Mouse (Mus musculus) limb, embryonic 10.5 days (tissue): ENCODE results near the gene Hmga1. TPM values are rescaled to one million over a fixed set of nuclear protein-coding genes. Genes with fewer than 3 reads are reported as not detected.

Experiments used
- DNase-seq: peaks from one replicate; pipeline ENCODE4 v3.0.0-alpha.2; 2017; ENCODE audit warnings: low spot score
- H3K27ac ChIP-seq: fragments of 300-500 bp; sonication (generic); 2 replicates; pipeline ENCODE4 v1.5.1; 2016; ENCODE audit warnings: mild to moderate bottlenecking
- H3K27me3 ChIP-seq: fragments of 300-500 bp; sonication (generic); 2 replicates; pipeline ENCODE4 v1.6.1; 2016; ENCODE audit warnings: low read depth, mild to moderate bottlenecking; ENCODE audit not compliant: poor library complexity, severe bottlenecking
- H3K36me3 ChIP-seq: fragments of 300-500 bp; sonication (generic); 2 replicates; pipeline ENCODE4 v1.6.1; 2016; ENCODE audit warnings: mild to moderate bottlenecking, moderate library complexity
- H3K4me1 ChIP-seq: fragments of 300-500 bp; sonication (generic); 2 replicates; pipeline ENCODE4 v1.6.1; 2016
- H3K4me3 ChIP-seq: fragments of 300-500 bp; sonication (generic); 2 replicates; pipeline ENCODE4 v1.5.1; 2016; ENCODE audit warnings: mild to moderate bottlenecking, moderate library complexity
- H3K9me3 ChIP-seq: fragments of 300-500 bp; sonication (generic); replicated peaks from 2 replicates; pipeline ENCODE4 v1.6.1; 2016; ENCODE audit warnings: mild to moderate bottlenecking
- WGBS: fragments of 180-500 bp; shearing (Covaris S2); methylation state at CpG from one replicate; pipeline ENCODE4 v1.1.7; 2016; 5-methylcytosine and 5-hydroxymethylcytosine counted together
- polyA plus RNA-seq: library from polyadenylated mRNA; unstranded; fragments of >200 nt; fragmentation: Nextera tagmentation; extraction: Ambion mirVana; gene quantifications from 2 replicates; pipeline ENCODE4 v1.2.1, GENCODE M21; 2016

The Hmga1 gene
- polyA plus RNA-seq, 1 experiment from 2014 or later = 904 TPM

- Histone ChIP-seq H3K27ac (no peak overlapping the region), H3K27me3 (no peaks in the 10 kb centered on the region), H3K36me3 (peaks cover 55% of the 10 kb centered on the region), H3K9me3 (no peaks in the 10 kb centered on the region), H3K4me3 (no peak overlapping the region), H3K4me1 (peaks cover 20% of the 10 kb centered on the region)
- no peak for DNase-seq
- WGBS = 84% methylated on average over 5 of the region's 5 CpGs
Observed at GRCm38 (mm10) chr17:27611994-27612393, 55.7 kb downstream of the Hmga1 start.

- DNase-seq = no peak
- H3K27me3 ChIP-seq = no peaks in the 10 kb centered on the region
- H3K9me3 ChIP-seq = no peaks in the 10 kb centered on the region; the same call in 1 of the 2 replicates
- peaks cover 61% of the 10 kb centered on the region for H3K36me3 ChIP-seq
- H3K27ac ChIP-seq = no peak overlapping the region
- peaks cover 20% of the 10 kb centered on the region for H3K4me1 ChIP-seq
- H3K4me3 ChIP-seq = no peak overlapping the region
- WGBS = 83% methylated on average over 4 of the region's 4 CpGs
Observed at GRCm38 (mm10) chr17:27613016-27613415, 56.7 kb downstream of the Hmga1 start.

Other genes with a start within 250 kb of the Hmga1 start
- gene Grm4, start 35.1 kb upstream of the Hmga1 start, polyA plus RNA-seq = 0.06 and 0.35 TPM in 2 replicates
- 9.4 TPM in 2 replicates for gene AI413582, start 9.3 kb downstream of the Hmga1 start, polyA plus RNA-seq
- gene Nudt3, start 67.0 kb downstream of the Hmga1 start, polyA plus RNA-seq = 88.2 and 96.2 TPM in 2 replicates
- gene RPS10-NUDT3, start 78.7 kb downstream of the Hmga1 start, polyA plus RNA-seq = not detected in 2 replicates
- gene Rps10, start 80.2 kb downstream of the Hmga1 start, polyA plus RNA-seq = 875 and 1,046 TPM in 2 replicates
- 5.8 and 6.0 TPM in 2 replicates for gene Pacsin1, start 99.0 kb downstream of the Hmga1 start, polyA plus RNA-seq
- gene Spdef, start 172.5 kb downstream of the Hmga1 start, polyA plus RNA-seq = 0.26 TPM in 1 of 2 replicates, not detected in the other